Mouse (Mus musculus): ENCODE data around the gene Nfatc4.

DNA sequence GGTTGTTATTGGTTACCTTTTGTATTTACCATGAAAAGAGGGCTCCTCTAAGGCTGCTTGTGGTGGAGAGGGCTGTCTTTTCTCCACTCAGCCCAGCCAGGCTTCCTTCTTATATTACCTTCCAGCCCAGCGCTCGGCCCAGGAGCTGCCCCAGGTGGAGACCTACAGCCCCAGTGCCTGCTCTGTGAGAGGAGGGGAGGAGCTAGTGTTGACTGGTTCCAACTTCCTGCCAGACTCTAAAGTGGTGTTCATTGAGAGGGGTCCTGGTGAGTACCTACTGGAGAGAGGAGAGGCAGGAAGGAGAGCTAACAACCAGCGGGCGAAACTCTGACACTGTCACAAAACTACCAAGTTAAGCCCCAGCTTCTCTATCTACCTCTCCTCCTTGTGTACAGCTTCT, 7.4 kb downstream of the Nfatc4 start:
- TF ChIP-seq CTCF (IDR thresholded peaks at IDR 0.05; ENCODE audit: low read depth) = no peak
- no peak for TF ChIP-seq EP300 (IDR thresholded peaks at IDR 0.05; ENCODE audit: low read depth)

Data from heart, postnatal 0 days (tissue).